Mouse (Mus musculus) cerebellum, postnatal 4 days (tissue): ENCODE results near the gene Hk2.
"Not testable (repeated sequence)": the region's sequence is repeated elsewhere in the genome, so short reads cannot be mapped to it uniquely, and the experiment has no call there.

Experiments used
- DNase-seq, 2 experiments: peaks; one replicate each; pipeline ENCODE4 v3.0.0; 2022; ENCODE audit warnings: low spot score in 2 of 2, mixed read lengths in 1 of 2

The Hk2 gene

GRCm38 (mm10) chr6:82689474-82689873 is 84.8 kb downstream of the Hk2 start:
- no peak for DNase-seq

GRCm38 (mm10) chr6:82688586-82688985 is 85.7 kb downstream of the Hk2 start:
- not testable (repeated sequence) for DNase-seq

GRCm38 (mm10) chr6:82684136-82684535 is 90.1 kb downstream of the Hk2 start:
- no peak for DNase-seq

GRCm38 (mm10) chr6:82679286-82679685 is 95.0 kb downstream of the Hk2 start:
- not testable (repeated sequence) for DNase-seq

- DNase-seq, result not testable (repeated sequence)
Measured at GRCm38 (mm10) chr6:82677629-82678028, 96.6 kb downstream of the Hk2 start.
